Mouse (Mus musculus) myocyte (in vitro differentiated cells): ENCODE results near the gene Cbr1. TPM values are rescaled to one million over a fixed set of nuclear protein-coding genes. Genes with fewer than 3 reads are reported as not detected.

Experiments used
- H3K27me3 ChIP-seq: one replicate; pipeline ENCODE4 v1.6.1; 2011; ENCODE audit not compliant: control insufficient read depth, insufficient read depth, insufficient read length
- H3K36me3 ChIP-seq: one replicate; pipeline ENCODE4 v1.6.1; 2011; ENCODE audit not compliant: control insufficient read depth, insufficient read depth
- H3K4me2 ChIP-seq: one replicate; pipeline ENCODE4 v1.6.1; 2011; ENCODE audit warnings: low read depth, control low read depth
- H3K4me3 ChIP-seq: one replicate; pipeline ENCODE4 v1.5.1; 2011; ENCODE audit warnings: mild to moderate bottlenecking, control low read depth, moderate library complexity
- H3K79me2 ChIP-seq: one replicate; pipeline ENCODE4 v1.6.1; 2011; ENCODE audit not compliant: control insufficient read depth, insufficient read depth
- H3ac ChIP-seq: one replicate; pipeline ENCODE4 v1.6.1; 2011; ENCODE audit not compliant: control insufficient read depth, insufficient read length
- CEBPB ChIP-seq: IDR thresholded peaks from 2 replicates; pipeline ENCODE4 v1.6.1; 2011; ENCODE audit warnings: mild to moderate bottlenecking, moderate library complexity; ENCODE audit not compliant: poor library complexity, insufficient read depth, severe bottlenecking
- MAX ChIP-seq: IDR thresholded peaks from one replicate; pipeline ENCODE4 v1.6.1; 2011; ENCODE audit warnings: low read depth, mild to moderate bottlenecking, control low read depth
- MYOD1 ChIP-seq, 3 experiments: IDR thresholded peaks; one replicate each; pipeline ENCODE4 v1.6.1; 2011; ENCODE audit warnings: control low read depth in 2 of 3, low read depth in 2 of 3, mild to moderate bottlenecking in 2 of 3, moderate library complexity in 1 of 3; ENCODE audit not compliant: insufficient read length in 2 of 3, control insufficient read depth in 1 of 3
- MYOG ChIP-seq, 3 experiments: IDR thresholded peaks; one replicate each; pipeline ENCODE4 v1.6.1; 2011; ENCODE audit warnings: control low read depth in 2 of 3, low read depth in 2 of 3, mild to moderate bottlenecking in 2 of 3; ENCODE audit not compliant: insufficient read length in 2 of 3, control insufficient read depth in 1 of 3, insufficient read depth in 1 of 3
- POLR2A ChIP-seq: IDR thresholded peaks from one replicate; pipeline ENCODE4 v1.6.1; 2011; ENCODE audit warnings: low read depth, mild to moderate bottlenecking, control low read depth, moderate library complexity; ENCODE audit not compliant: insufficient read length
- TCF3 ChIP-seq: IDR thresholded peaks from one replicate; pipeline ENCODE4 v1.6.1; 2011; ENCODE audit warnings: low read depth, control low read depth; ENCODE audit not compliant: insufficient read length
- polyA plus RNA-seq: library from polyadenylated mRNA; unstranded; fragments of >200 nt; fragmentation: generic; extraction: Trizol; gene quantifications from one replicate; pipeline ENCODE4 v1.2.1, GENCODE M21; 2012; ENCODE audit warnings: missing spikeins

Cbr1 gene
- polyA plus RNA-seq, 1 experiment, result 19.9 TPM

- Histone ChIP-seq H3K4me2 (no peak overlapping the region), H3K36me3 (no peaks in the 10 kb centered on the region), H3K4me3 (no peak overlapping the region), H3ac (no peak overlapping the region), H3K27me3 (no peaks in the 10 kb centered on the region), H3K79me2 (no peaks in the 10 kb centered on the region)
- TF ChIP-seq MAX (no peak), TCF3 (no peak), CEBPB (no peak), POLR2A (no peak), MYOD1 (IDR thresholded peaks at IDR 0.05; ENCODE audit: control insufficient read depth in 1 of 3, insufficient read length in 2 of 3, low read depth in 2 of 3) (no peak), MYOG (IDR thresholded peaks at IDR 0.05; ENCODE audit: control insufficient read depth in 1 of 3, insufficient read depth in 1 of 3, insufficient read length in 2 of 3, low read depth in 2 of 3) (no peak)
Observed at GRCm38 (mm10) chr16:93648441-93649183, 43.0 kb downstream of the Cbr1 start.

Other genes with a start within 250 kb of the Cbr1 start
- 3.6 TPM for gene Setd4, start 1.8 kb upstream of the Cbr1 start, polyA plus RNA-seq
- not detected for gene Gm5678, start 22.2 kb downstream of the Cbr1 start, polyA plus RNA-seq
- 11.5 TPM for gene Cbr3, start 77.4 kb downstream of the Cbr1 start, polyA plus RNA-seq
- 13.4 TPM for gene Dop1b, start 106.1 kb downstream of the Cbr1 start, polyA plus RNA-seq
- 10.6 TPM for gene Morc3, start 226.3 kb downstream of the Cbr1 start, polyA plus RNA-seq